Mouse (Mus musculus) G1E-ER4 (cell line): Measurements from ENCODE around the gene Lrba. TPM values are rescaled to one million over a fixed set of nuclear protein-coding genes. Genes with fewer than 3 reads are reported as not detected.

Source experiments
- GATA1 ChIP-seq: IDR thresholded peaks from one replicate; pipeline ENCODE4 v1.8.0; 2012; ENCODE audit warnings: low read length, inconsistent platforms
- polyA plus RNA-seq: library from polyadenylated mRNA; stranded (reverse); fragments of >175 nt; gene quantifications from 2 replicates; pipeline ENCODE4 v1.2.3, GENCODE M21; 2012

Lrba gene
- polyA plus RNA-seq, result 6.7 and 6.8 TPM in 2 replicates

- no peak for TF ChIP-seq GATA1
These were observed at the start of gene Lrba for GRCm38 (mm10) chr3:86224564-86225421. Gene Lrba (plus strand): TSS chr3:86224680.

DNA sequence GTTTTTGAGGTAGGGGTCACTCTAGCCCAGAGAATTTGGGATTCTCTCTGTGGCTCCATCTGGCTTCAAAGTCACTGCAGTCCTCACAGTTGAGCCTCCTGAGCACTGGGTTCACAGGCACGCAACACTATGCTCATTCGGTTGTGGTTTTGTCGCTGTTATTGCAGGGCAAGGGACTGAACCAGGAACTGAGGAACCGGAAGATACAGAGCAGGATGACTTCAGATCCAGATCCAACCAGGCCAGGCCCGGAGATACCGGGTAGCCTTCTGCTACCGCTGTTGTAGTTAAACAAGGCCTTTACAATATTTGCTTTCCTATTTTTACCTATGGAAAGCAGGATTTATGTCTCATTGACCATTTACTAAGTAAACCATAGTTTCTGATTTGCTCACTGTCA, 44.8 kb upstream of the Lrba start:
- TF ChIP-seq GATA1, result no peak

GRCm38 (mm10) chr3:86181107-86181506, 43.4 kb upstream of the Lrba start:
- no peak for TF ChIP-seq GATA1

GRCm38 (mm10) chr3:86184546-86184945, 39.9 kb upstream of the Lrba start:
- TF ChIP-seq GATA1, result no peak

DNA sequence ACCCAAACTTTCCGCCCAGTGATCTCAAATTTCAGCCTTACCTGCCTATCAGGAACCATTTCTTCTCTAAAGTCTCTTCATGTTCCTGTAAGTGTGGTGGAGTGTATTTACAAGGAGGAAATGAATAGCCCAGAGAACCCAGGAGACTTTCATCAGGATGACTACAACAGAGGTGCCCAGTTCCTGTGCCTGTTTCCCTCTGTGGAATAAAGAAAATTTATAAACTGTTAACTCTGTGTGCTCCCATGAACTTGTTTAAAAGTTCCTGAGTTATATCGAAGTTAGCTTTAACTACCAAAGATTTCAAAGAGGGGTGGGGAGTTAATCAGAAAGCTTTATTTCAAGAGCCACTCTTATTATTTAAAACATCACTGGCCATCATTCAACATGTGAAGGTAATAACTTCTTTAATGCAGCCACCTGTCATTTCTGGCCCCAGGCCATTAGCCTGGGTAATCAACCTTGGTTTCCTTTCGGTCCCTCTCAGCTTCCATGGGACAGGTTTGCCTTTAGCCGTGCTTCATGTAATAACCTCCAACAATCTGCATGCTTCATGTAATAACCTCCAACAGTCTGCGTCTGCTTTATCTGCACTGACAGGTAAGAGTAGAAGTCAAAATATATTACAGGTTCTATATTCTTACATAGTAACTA, 36.6 kb upstream of the Lrba start:
- TF ChIP-seq GATA1, result no peak

DNA sequence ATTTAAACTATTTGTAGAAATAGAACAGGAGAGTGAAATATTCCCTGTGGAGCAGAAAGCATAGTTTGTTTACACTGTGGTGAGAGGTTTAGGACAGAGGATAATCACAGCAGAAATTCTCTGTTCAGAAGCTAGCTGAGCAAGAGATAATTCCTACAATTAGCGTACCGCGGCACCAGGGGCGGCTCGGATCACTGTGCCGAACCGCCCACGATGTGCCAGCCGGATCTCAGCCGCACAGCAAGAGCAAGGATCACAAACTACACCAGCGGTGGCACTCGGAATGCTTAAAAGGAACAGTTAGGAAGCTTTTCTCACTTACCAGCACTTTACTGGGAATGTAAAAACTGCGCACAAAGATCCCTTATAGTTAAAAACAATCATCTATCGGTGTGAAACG, 28.5 kb upstream of the Lrba start:
- TF ChIP-seq GATA1, result no peak

DNA sequence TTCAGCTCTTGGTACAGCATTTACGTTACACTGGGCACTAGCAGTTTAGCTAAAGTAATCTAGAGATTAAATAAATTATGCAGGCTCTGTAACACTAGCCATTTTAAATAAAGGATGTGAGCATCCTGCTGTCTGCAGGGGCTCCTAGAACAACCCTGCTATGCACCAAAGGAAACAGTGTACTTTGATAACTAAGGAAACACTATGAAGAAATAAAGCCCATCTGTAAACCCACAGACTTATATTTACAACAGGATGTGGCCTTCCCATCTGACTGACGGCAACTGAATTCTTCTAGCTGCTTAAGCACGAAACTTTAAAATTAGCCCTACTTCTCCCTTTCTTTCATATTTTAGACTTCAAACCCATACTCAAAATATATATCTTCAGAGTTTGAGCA, 28.0 kb upstream of the Lrba start:
- TF ChIP-seq GATA1, result no peak

DNA sequence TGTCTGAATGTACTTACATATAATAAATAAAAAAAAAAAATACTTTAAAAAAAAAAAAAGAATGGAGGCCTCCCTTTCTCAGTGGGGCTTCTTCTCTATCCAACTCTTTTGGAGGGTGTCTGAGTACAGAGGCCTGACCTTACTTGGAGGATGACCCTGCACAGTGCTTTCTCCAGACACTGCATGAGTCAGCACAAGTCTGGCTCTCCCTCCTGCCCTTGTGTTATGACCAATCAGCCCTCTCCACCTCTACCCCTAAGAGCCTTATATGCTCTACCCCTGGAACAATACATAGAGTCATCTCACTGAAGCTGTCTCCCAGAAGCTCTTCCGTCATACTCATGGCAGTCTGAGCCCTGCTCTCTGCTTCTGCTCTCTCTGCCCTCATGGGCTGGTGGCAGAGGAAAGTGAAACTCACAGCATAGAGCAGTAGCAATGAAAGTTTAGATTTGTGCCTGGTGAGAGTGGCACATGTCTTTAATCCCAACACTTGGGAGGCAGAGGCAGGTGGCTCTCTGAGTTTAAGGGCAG, 22.8 kb upstream of the Lrba start:
- no peak for TF ChIP-seq GATA1

GRCm38 (mm10) chr3:86202449-86202848, 22.0 kb upstream of the Lrba start:
- no peak for TF ChIP-seq GATA1

GRCm38 (mm10) chr3:86204608-86205358, 19.7 kb upstream of the Lrba start:
- TF ChIP-seq GATA1, result no peak

DNA sequence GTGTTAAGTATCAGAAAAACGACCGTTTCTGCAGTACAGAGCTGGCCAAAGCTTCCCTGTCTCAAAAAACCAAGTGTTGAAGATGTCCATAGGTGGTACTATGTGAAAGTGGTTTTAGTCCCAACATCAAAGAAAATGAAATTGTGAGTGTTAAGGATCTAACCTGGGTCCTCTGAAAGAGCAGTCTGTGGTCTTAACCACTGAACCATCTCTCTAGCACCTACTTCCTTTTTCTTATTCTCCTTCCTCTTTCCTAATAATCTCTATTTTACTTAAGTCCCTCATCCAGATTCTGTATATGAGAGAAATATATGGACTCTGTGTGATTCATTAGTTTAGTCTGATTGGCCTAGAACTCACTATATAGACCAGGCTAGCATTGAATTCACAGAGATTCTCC, 17.9 kb upstream of the Lrba start:
- no peak for TF ChIP-seq GATA1

DNA sequence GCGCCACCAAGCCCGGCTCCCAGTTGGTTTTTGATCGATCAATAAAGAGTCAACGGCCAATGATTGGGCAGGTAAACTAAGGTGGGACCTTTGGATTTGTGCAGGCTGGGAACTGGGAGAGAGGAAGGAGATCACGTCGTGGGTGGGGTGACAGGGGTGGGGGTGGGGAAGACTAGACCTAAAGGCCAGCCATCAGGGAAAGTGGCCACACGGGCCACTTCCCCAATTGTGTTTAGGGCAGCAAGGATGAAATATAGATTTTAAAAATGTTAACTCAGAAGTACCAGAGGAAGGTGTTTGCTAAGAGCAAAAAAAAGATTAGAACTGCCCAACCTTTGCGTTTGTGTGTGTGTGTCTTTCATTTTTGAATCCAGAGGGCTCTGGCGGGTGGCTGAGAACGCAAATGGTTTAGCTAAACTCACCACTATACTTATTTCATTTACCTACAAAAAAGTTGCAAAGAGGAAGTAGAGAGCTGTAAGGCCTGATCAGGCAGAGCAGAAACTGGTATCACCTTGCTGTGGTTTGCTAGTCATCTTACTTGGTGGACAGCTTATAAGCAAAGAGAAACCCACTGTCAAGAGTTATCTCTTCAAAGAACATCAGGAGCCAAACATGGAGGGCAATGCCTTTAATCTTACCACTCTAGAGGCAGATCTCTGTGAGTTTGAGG, 14.1 kb upstream of the Lrba start:
- no peak for TF ChIP-seq GATA1

DNA sequence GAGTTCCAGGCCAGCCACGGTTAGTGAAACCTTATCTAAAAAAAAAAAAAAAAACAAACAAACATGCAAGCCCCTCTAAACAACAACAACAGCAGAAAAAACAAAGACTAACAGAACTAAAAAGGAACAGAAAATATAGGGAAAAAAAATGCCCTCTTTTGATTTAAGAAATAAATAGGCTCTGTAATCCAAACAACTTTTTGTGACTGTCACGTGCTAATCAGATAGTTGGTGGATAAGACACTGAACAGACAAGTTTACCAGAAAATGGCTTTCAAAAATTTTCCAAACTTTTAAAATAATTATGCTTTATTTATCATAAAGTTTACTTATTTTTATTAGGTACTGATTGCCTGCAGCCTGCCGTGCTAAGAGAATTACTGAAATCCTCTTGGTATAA, 13.5 kb upstream of the Lrba start:
- no peak for TF ChIP-seq GATA1

DNA sequence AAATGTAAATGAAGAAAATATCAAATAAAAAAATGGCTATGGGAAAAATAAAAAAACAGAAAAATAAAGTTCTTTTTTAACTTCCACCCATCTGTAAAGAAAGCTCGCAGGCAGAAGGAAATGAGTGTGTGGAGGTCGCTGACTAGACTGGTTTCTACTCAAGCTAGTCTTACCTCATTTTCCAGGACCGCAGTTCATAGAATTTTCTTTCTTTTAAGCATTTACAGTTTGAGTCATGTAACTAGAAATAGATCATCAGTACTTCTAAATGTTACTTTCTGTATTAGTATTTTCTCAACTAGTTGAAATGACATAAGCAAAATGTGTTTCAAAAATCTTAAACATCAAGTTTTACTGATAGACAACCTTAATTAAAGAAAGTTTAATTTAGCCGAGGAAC, 10.2 kb upstream of the Lrba start:
- no peak for TF ChIP-seq GATA1

GRCm38 (mm10) chr3:86223634-86224313, 706 bp upstream of the Lrba start:
- TF ChIP-seq GATA1, result no peak
